Comparison of ENCODE assay signal across 8 mouse cellular contexts in the genomic region with DNA sequence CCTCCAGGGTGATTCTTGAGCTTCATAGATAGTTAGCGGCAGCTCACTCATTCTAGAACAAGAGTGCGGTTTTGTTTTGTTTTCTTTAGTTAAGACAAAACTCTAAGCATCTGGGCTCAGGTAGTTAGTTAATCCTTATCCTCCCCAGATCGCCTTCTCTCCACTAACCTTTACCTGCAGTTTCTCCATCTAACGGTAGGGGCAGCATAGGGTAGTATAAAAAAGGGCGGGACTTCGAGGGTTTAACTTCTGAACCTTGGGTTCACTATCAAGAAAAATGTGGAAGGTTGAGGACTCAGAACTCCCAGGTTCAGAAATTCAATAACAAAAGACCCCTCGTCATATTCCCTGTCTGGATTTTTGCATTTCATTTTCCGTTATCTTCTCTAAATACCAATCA. TPM values are rescaled to one million over a fixed set of nuclear protein-coding genes. Genes with fewer than 3 reads are reported as not detected.
DNase-seq lines count a peak whose midpoint lies in the region; ATAC-seq and TF ChIP-seq lines count a peak whose summit lies in the region.

No protein-coding gene starts in this region.

- peak; percentile 69 for TF ChIP-seq CTCF in forebrain, postnatal 0 days (IDR thresholded peaks at IDR 0.05; ENCODE audit: low read depth)
- peak; percentile 22; the same call in 1 of the 2 replicates for TF ChIP-seq CTCF in cortical plate, adult 2 months (IDR thresholded peaks at IDR 0.05; ENCODE audit: extremely low read depth, insufficient read depth, low read length)

- ATAC-seq in forebrain, postnatal 0 days: no peak
- ATAC-seq in midbrain, embryonic 14.5 days (ENCODE audit: low FRiP score, low TSS enrichment): no peak
- no peak for ATAC-seq in midbrain, embryonic 15.5 days (replicated peaks)
- ATAC-seq in megakaryocyte, adult 5-6 weeks (ENCODE audit: poor library complexity, severe bottlenecking): 0 out of 2 replicates have a peak, but pooled peaks have one; percentile 59
- ATAC-seq in forebrain, embryonic 11.5 days (replicated peaks; ENCODE audit: low FRiP score): no peak

- H3K9ac ChIP-seq in forebrain, postnatal 0 days: no peak overlapping the region
- no peak overlapping the region for H3K9ac ChIP-seq in midbrain, embryonic 14.5 days (replicated peaks; ENCODE audit: low read length)
- no peak overlapping the region for H3K9ac ChIP-seq in midbrain, embryonic 15.5 days
- H3K9ac ChIP-seq in forebrain, embryonic 11.5 days (ENCODE audit: low read length): no peak overlapping the region

- no peak overlapping the region for H3K4me3 ChIP-seq in forebrain, postnatal 0 days (ENCODE audit: low read depth, low read length)
- no peak overlapping the region for H3K4me3 ChIP-seq in forebrain, embryonic 10.5 days
- H3K4me3 ChIP-seq in midbrain, embryonic 14.5 days (replicated peaks; ENCODE audit: low read depth, low read length): no peak overlapping the region
- H3K4me3 ChIP-seq in midbrain, embryonic 15.5 days: no peak overlapping the region
- H3K4me3 ChIP-seq in cortical plate, adult 2 months (ENCODE audit: insufficient read depth, low read length): no peak overlapping the region
- no peak overlapping the region for H3K4me3 ChIP-seq in forebrain, embryonic 11.5 days (ENCODE audit: low read depth, low read length)

- no peaks in the 10 kb centered on the region for H3K36me3 ChIP-seq in forebrain, postnatal 0 days (ENCODE audit: insufficient read depth)
- no peaks in the 10 kb centered on the region for H3K36me3 ChIP-seq in forebrain, embryonic 10.5 days (replicated peaks)
- no peaks in the 10 kb centered on the region for H3K36me3 ChIP-seq in midbrain, embryonic 14.5 days (ENCODE audit: control insufficient read depth, insufficient read depth, low read length)
- H3K36me3 ChIP-seq in midbrain, embryonic 15.5 days (replicated peaks): no peaks in the 10 kb centered on the region
- H3K36me3 ChIP-seq in forebrain, embryonic 11.5 days (ENCODE audit: control insufficient read depth, insufficient read depth, low read length): no peaks in the 10 kb centered on the region

- 14% methylated on average over 8 of the region's 8 CpGs for WGBS in forebrain, postnatal 0 days
- 10% methylated on average over 8 of the region's 8 CpGs for WGBS in forebrain, embryonic 10.5 days
- WGBS in midbrain, embryonic 14.5 days: 13% methylated on average over 8 of the region's 8 CpGs
- 13% methylated on average over 8 of the region's 8 CpGs for WGBS in midbrain, embryonic 15.5 days
- 17% methylated on average over 8 of the region's 8 CpGs for WGBS in forebrain, embryonic 11.5 days

- no peak overlapping the region for H3K4me2 ChIP-seq in forebrain, postnatal 0 days (ENCODE audit: low read depth)
- no peak overlapping the region for H3K4me2 ChIP-seq in midbrain, embryonic 14.5 days (ENCODE audit: low read length)
- H3K4me2 ChIP-seq in midbrain, embryonic 15.5 days: no peak overlapping the region
- H3K4me2 ChIP-seq in forebrain, embryonic 11.5 days (ENCODE audit: low read depth, low read length, severe bottlenecking): no peak overlapping the region

- DNase-seq in forebrain, postnatal 0 days: peak; percentile 73
- no peak for DNase-seq in forebrain, embryonic 10.5 days (ENCODE audit: extremely low spot score, low spot score)
- DNase-seq in midbrain, embryonic 14.5 days: peak; percentile 81
- no peak for DNase-seq in forebrain, embryonic 11.5 days (ENCODE audit: low spot score)
- no peak for DNase-seq in left cerebral cortex, adult 18-20 months (ENCODE audit: low spot score in 2 of 2)

- peaks cover 13% of the 10 kb centered on the region; the same call in 1 of the 2 replicates for H3K4me1 ChIP-seq in forebrain, postnatal 0 days (ENCODE audit: insufficient read depth)
- H3K4me1 ChIP-seq in forebrain, embryonic 10.5 days: peaks cover 41% of the 10 kb centered on the region
- H3K4me1 ChIP-seq in midbrain, embryonic 14.5 days (ENCODE audit: control insufficient read depth, insufficient read depth, low read length): peaks cover 12% of the 10 kb centered on the region; the same call in 1 of the 2 replicates
- H3K4me1 ChIP-seq in midbrain, embryonic 15.5 days: peaks cover 29% of the 10 kb centered on the region
- peaks cover 6% of the 10 kb centered on the region; the same call in 1 of the 2 replicates for H3K4me1 ChIP-seq in cortical plate, adult 2 months (ENCODE audit: control insufficient read depth, insufficient read depth, low read length)
- H3K4me1 ChIP-seq in forebrain, embryonic 11.5 days (replicated peaks; ENCODE audit: control insufficient read depth, insufficient read depth, low read length): peaks cover 2% of the 10 kb centered on the region; the same call in 1 of the 2 replicates

- no peaks in the 10 kb centered on the region for H3K9me3 ChIP-seq in forebrain, postnatal 0 days (ENCODE audit: low read length)
- no peaks in the 10 kb centered on the region; the same call in 1 of the 2 replicates for H3K9me3 ChIP-seq in forebrain, embryonic 10.5 days
- H3K9me3 ChIP-seq in midbrain, embryonic 14.5 days (ENCODE audit: control insufficient read depth, low read length): no peaks in the 10 kb centered on the region
- H3K9me3 ChIP-seq in midbrain, embryonic 15.5 days: no peaks in the 10 kb centered on the region
- H3K9me3 ChIP-seq in forebrain, embryonic 11.5 days (ENCODE audit: control insufficient read depth, low read length): no peaks in the 10 kb centered on the region

- H3K27ac ChIP-seq in forebrain, postnatal 0 days (ENCODE audit: low read depth, low read length): no peak overlapping the region
- no peak overlapping the region for H3K27ac ChIP-seq in forebrain, embryonic 10.5 days
- H3K27ac ChIP-seq in midbrain, embryonic 14.5 days (replicated peaks; ENCODE audit: low read depth, low read length): no peak overlapping the region
- H3K27ac ChIP-seq in midbrain, embryonic 15.5 days: no peak overlapping the region
- no peak overlapping the region for H3K27ac ChIP-seq in cortical plate, adult 2 months (ENCODE audit: insufficient read depth, low read length)
- no peak overlapping the region for H3K27ac ChIP-seq in forebrain, embryonic 11.5 days (ENCODE audit: low read depth, low read length)

- TF ChIP-seq POLR2A in cortical plate, adult 2 months (IDR thresholded peaks at IDR 0.05; ENCODE audit: extremely low read depth, insufficient read depth, low read length): no peak

- H3K27me3 ChIP-seq in forebrain, postnatal 0 days (ENCODE audit: insufficient read depth, low read length): no peaks in the 10 kb centered on the region
- H3K27me3 ChIP-seq in forebrain, embryonic 10.5 days (ENCODE audit: poor library complexity, severe bottlenecking): peaks cover 24% of the 10 kb centered on the region
- H3K27me3 ChIP-seq in midbrain, embryonic 14.5 days (ENCODE audit: control insufficient read depth, insufficient read depth, low read length): no peaks in the 10 kb centered on the region
- H3K27me3 ChIP-seq in midbrain, embryonic 15.5 days (replicated peaks): no peaks in the 10 kb centered on the region
- no peaks in the 10 kb centered on the region for H3K27me3 ChIP-seq in forebrain, embryonic 11.5 days (ENCODE audit: control insufficient read depth, insufficient read depth, low read length)

RNA-seq across cellular contexts. Expression of a gene that starts 1.0 kb away (rescaled TPM):
- 64.7 and 81.4 TPM in 2 replicates for total RNA-seq in forebrain, postnatal 0 days (2014; rRNA removed)
- polyA plus RNA-seq in forebrain, postnatal 0 days (2015; fragmentation: Nextera tagmentation; extraction: Ambion mirVana): 40.6 and 48.1 TPM in 2 replicates
- polyA plus RNA-seq in forebrain, embryonic 10.5 days (2016; fragmentation: Nextera tagmentation; extraction: Ambion mirVana): 14.0 and 16.6 TPM in 2 replicates
- polyA plus RNA-seq in midbrain, embryonic 14.5 days (2014; fragmentation: Nextera tagmentation; extraction: Ambion mirVana): 76.4 and 107 TPM in 2 replicates
- polyA plus RNA-seq in midbrain, embryonic 15.5 days (2015; fragmentation: Nextera tagmentation; extraction: Ambion mirVana): 73.1 and 76.5 TPM in 2 replicates
- polyA plus RNA-seq in cortical plate, adult 2 months (2012; rRNA removed): 39.5 and 40.4 TPM in 2 replicates
- 3.4 and 3.8 TPM in 2 replicates for total RNA-seq in megakaryocyte, adult 5-6 weeks (2015)
- total RNA-seq in megakaryocyte, adult 5-6 weeks (2017): 1.7 and 2.3 TPM in 2 replicates
- polyA plus RNA-seq in forebrain, embryonic 11.5 days (2014; fragmentation: Nextera tagmentation; extraction: Ambion mirVana): 47.6 and 56.5 TPM in 2 replicates
- total RNA-seq in left cerebral cortex, adult 18-20 months (2021): 10 to 100 TPM; 56.6 to 63.7 TPM

Comparison
In these comparisons a context has a peak if more than half of its experiments do, and no peak if none do; other contexts are left out.
1. DNase-seq: peak in forebrain, postnatal 0 days (single experiment) and midbrain, embryonic 14.5 days (single experiment); none in forebrain, embryonic 10.5 days (single experiment), forebrain, embryonic 11.5 days (single experiment) and left cerebral cortex, adult 18-20 months (0 of 2).